Mouse (Mus musculus) E14TG2a.4 (cell line): ENCODE data around the gene Dtd1.

Experiments used
- CTCF ChIP-seq: conservative IDR thresholded peaks from 2 replicates; pipeline ENCODE4 v1.5.1; 2014; ENCODE audit warnings: low read length
- NANOG ChIP-seq: IDR thresholded peaks from 2 replicates; pipeline ENCODE4 v1.6.1; 2014; ENCODE audit warnings: borderline replicate concordance, low read length, mixed read lengths
- POU5F1 ChIP-seq: IDR thresholded peaks from 2 replicates; pipeline ENCODE4 v1.6.1; 2014; ENCODE audit warnings: low read length, borderline replicate concordance

- no peak for TF ChIP-seq CTCF
- TF ChIP-seq NANOG, result no peak
- no peak for TF ChIP-seq POU5F1
Observed at GRCm38 (mm10) chr2:144677229-144677571, 77.5 kb downstream of the Dtd1 start.
